In genomic region chr4:119026237-119026861, GRCm38 (mm10) we compare ENCODE assay signal across 21 mouse cellular contexts.
DNase-seq lines count a peak whose midpoint lies in the region; ATAC-seq and TF ChIP-seq lines count a peak whose summit lies in the region.
"Had no signal": no experiment of that assay in that cellular context is flagged by ENCODE, and none has a peak within 500 bp of the region (broad histone marks: within the 10 kb centered on the region; RNA-seq: fewer than 3 reads in every experiment).

No protein-coding gene starts in this region.

- no peak overlapping the region for H3K9ac ChIP-seq in kidney, embryonic 16.5 days (replicated peaks; ENCODE audit: low read length)
- no peak overlapping the region for H3K9ac ChIP-seq in embryonic facial prominence, embryonic 11.5 days (replicated peaks; ENCODE audit: low read length)
- peak overlapping the region; percentile 39 for H3K9ac ChIP-seq in liver, embryonic 15.5 days
- H3K9ac ChIP-seq: forebrain, embryonic 13.5 days; lung, embryonic 14.5 days had no signal

- 0 out of 2 replicates have a peak, but pooled peaks have one; percentile 27 for ATAC-seq in kidney, embryonic 16.5 days (ENCODE audit: low FRiP score, low TSS enrichment)
- ATAC-seq in embryonic facial prominence, embryonic 11.5 days (replicated peaks; ENCODE audit: insufficient number of reproducible peaks, low FRiP score, low TSS enrichment, low read depth), result no peak
- ATAC-seq in liver, embryonic 15.5 days (ENCODE audit: insufficient read depth), result no peak
- ATAC-seq: forebrain, embryonic 13.5 days; Patski had no signal

- peak overlapping the region; percentile 83 for H3K27ac ChIP-seq in kidney, embryonic 16.5 days (ENCODE audit: low read length)
- H3K27ac ChIP-seq in embryonic facial prominence, embryonic 11.5 days (replicated peaks; ENCODE audit: low read depth, low read length), result no peak overlapping the region
- peak overlapping the region; percentile 99 for H3K27ac ChIP-seq in liver, embryonic 15.5 days (replicated peaks)
- H3K27ac ChIP-seq in gastrocnemius, adult 2 months, result no peak overlapping the region
- H3K27ac ChIP-seq: forebrain, embryonic 13.5 days; left cerebral cortex, adult 2 months had no signal

- no peak for DNase-seq in kidney, postnatal 10 days
- peak; percentile 66 for DNase-seq in ES-CJ7 (ENCODE audit: low read depth, low spot score)
- peak; percentile 20 for DNase-seq in embryonic facial prominence, embryonic 11.5 days (ENCODE audit: low spot score)
- DNase-seq in gastrocnemius, adult 2 months, result no peak
- DNase-seq in layer of hippocampus, adult 9-11 months, result no peak
- DNase-seq in c-Kit-positive CD71-positive TER-119-positive erythroid progenitor cells, embryonic 14.5 days (ENCODE audit: low spot score), result no peak
- DNase-seq: adrenal gland, postnatal 14 days; B cell, adult 2 months; cerebellum, adult 11 months; cerebellum, postnatal 14 days; gastrocnemius, postnatal 36 days; heart, postnatal 10 days; kidney, adult 2 months; lung, embryonic 14.5 days; lung, postnatal 4 days; retina, postnatal 1 day had no signal

- WGBS in kidney, embryonic 16.5 days, result 21% methylated on average over 5 of the region's 5 CpGs
- WGBS in embryonic facial prominence, embryonic 11.5 days, result 11% methylated on average over 5 of the region's 5 CpGs
- 56% methylated on average over 5 of the region's 5 CpGs for WGBS in liver, embryonic 15.5 days (ENCODE audit: insufficient replicate concordance)

- no peaks in the 10 kb centered on the region for H3K27me3 ChIP-seq in kidney, embryonic 16.5 days (ENCODE audit: insufficient read depth, low read length)
- H3K27me3 ChIP-seq in embryonic facial prominence, embryonic 11.5 days (ENCODE audit: control insufficient read depth, insufficient read depth, low read length), result no peaks in the 10 kb centered on the region
- peaks cover 44% of the 10 kb centered on the region for H3K27me3 ChIP-seq in liver, embryonic 15.5 days
- H3K27me3 ChIP-seq: forebrain, embryonic 13.5 days; Patski had no signal

- no peak for TF ChIP-seq CTCF in gastrocnemius, adult 2 months (IDR thresholded peaks at IDR 0.05)

- intact Hi-C loops in gastrocnemius, adult 2 months (cut with DNase I), result no loop called here

- no peak overlapping the region for H3K4me3 ChIP-seq in kidney, embryonic 16.5 days (ENCODE audit: low read length)
- no peak overlapping the region for H3K4me3 ChIP-seq in embryonic facial prominence, embryonic 11.5 days (ENCODE audit: low read depth, low read length)
- H3K4me3 ChIP-seq in liver, embryonic 15.5 days (replicated peaks), result no peak overlapping the region
- no peak overlapping the region for H3K4me3 ChIP-seq in gastrocnemius, adult 2 months
- H3K4me3 ChIP-seq: forebrain, embryonic 13.5 days; left cerebral cortex, adult 2 months had no signal

- no peaks in the 10 kb centered on the region for H3K9me3 ChIP-seq in kidney, embryonic 16.5 days (ENCODE audit: low read length)
- H3K9me3 ChIP-seq in embryonic facial prominence, embryonic 11.5 days (replicated peaks; ENCODE audit: control insufficient read depth, low read length), result no peaks in the 10 kb centered on the region
- H3K9me3 ChIP-seq in liver, embryonic 15.5 days (replicated peaks), result no peaks in the 10 kb centered on the region
- H3K9me3 ChIP-seq: forebrain, embryonic 13.5 days had no signal

- peaks cover 33% of the 10 kb centered on the region for H3K4me1 ChIP-seq in kidney, embryonic 16.5 days (ENCODE audit: insufficient read depth, low read length)
- no peaks in the 10 kb centered on the region for H3K4me1 ChIP-seq in embryonic facial prominence, embryonic 11.5 days (ENCODE audit: control insufficient read depth, insufficient read depth, low read length)
- peaks cover 77% of the 10 kb centered on the region for H3K4me1 ChIP-seq in liver, embryonic 15.5 days (replicated peaks)

- H3K4me2 ChIP-seq in kidney, embryonic 16.5 days (replicated peaks; ENCODE audit: low read depth, low read length), result no peak overlapping the region
- H3K4me2 ChIP-seq in embryonic facial prominence, embryonic 11.5 days (ENCODE audit: low read depth, low read length), result no peak overlapping the region
- H3K4me2 ChIP-seq in liver, embryonic 15.5 days, result no peak overlapping the region
- H3K4me2 ChIP-seq: forebrain, embryonic 13.5 days; lung, embryonic 14.5 days had no signal

- H3K36me3 ChIP-seq in kidney, embryonic 16.5 days (ENCODE audit: insufficient read depth, low read length), result no peaks in the 10 kb centered on the region
- H3K36me3 ChIP-seq in embryonic facial prominence, embryonic 11.5 days (replicated peaks; ENCODE audit: control insufficient read depth, insufficient read depth, low read depth, low read length), result no peaks in the 10 kb centered on the region
- H3K36me3 ChIP-seq in liver, embryonic 15.5 days (replicated peaks), result no peaks in the 10 kb centered on the region

Comparison
In these comparisons a context has a peak if more than half of its experiments do, and no peak if none do; other contexts are left out.
1. H3K27ac ChIP-seq: peak in kidney, embryonic 16.5 days (single experiment) and liver, embryonic 15.5 days (single experiment); none in embryonic facial prominence, embryonic 11.5 days (single experiment) and gastrocnemius, adult 2 months (single experiment).
2. DNase-seq: peak in ES-CJ7 (single experiment) and embryonic facial prominence, embryonic 11.5 days (single experiment); none in kidney, postnatal 10 days (single experiment), gastrocnemius, adult 2 months (single experiment), layer of hippocampus, adult 9-11 months (single experiment) and c-Kit-positive CD71-positive TER-119-positive erythroid progenitor cells, embryonic 14.5 days (single experiment).